Mouse (Mus musculus) layer of hippocampus, adult 2 months (tissue): ENCODE results near the gene Gm42372. TPM values are rescaled to one million over a fixed set of nuclear protein-coding genes. Genes with fewer than 3 reads are reported as not detected.

Experiments
- DNase-seq, 2 experiments: peaks; one replicate each; pipeline ENCODE4 v3.0.0; 2022; ENCODE audit warnings: low spot score in 2 of 2
- H3K27ac ChIP-seq: fragments of 200-600 bp; 2 replicates; pipeline ENCODE4 v1.8.1; 2022
- H3K4me3 ChIP-seq: fragments of 200-600 bp; 2 replicates; pipeline ENCODE4 v1.8.1; 2022; ENCODE audit warnings: mild to moderate bottlenecking
- CTCF ChIP-seq: fragments of 200-600 bp; conservative IDR thresholded peaks from 2 replicates; pipeline ENCODE4 v1.8.1; 2022; ENCODE audit warnings: antibody characterized with exemption, mild to moderate bottlenecking, moderate library complexity
- total RNA-seq, 2 experiments: library from RNA; stranded (reverse); gene quantifications; 2 replicates each; pipeline ENCODE4 v1.2.3; 2021

The Gm42372 gene
- total RNA-seq, 2 experiments from 2014 or later = 52.3 to 55.5 TPM

DNA sequence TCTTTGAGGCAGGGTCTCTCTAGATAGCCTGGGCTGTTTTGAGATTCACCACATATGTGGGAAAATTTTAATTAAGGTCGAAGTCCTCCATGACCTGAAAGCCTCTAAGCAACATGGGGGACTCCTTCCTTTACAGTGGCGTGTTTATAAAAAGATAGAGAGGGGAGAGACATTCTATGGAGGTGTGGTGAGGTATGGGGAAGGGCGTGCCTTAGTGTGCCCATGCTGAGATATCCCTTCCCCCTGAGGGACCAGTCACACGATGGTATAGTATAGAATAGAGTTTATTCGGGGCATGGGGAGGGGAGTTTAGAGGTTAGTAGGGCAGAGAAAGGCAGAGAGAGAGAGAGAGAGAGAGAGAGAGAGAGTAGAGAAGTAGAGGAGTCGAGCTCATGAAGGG is 4.7 kb upstream of the Gm42372 start:
- Histone ChIP-seq H3K27ac (no peak overlapping the region), H3K4me3 (no peak overlapping the region)
- no peak for TF ChIP-seq CTCF
- DNase-seq = no peak

DNA sequence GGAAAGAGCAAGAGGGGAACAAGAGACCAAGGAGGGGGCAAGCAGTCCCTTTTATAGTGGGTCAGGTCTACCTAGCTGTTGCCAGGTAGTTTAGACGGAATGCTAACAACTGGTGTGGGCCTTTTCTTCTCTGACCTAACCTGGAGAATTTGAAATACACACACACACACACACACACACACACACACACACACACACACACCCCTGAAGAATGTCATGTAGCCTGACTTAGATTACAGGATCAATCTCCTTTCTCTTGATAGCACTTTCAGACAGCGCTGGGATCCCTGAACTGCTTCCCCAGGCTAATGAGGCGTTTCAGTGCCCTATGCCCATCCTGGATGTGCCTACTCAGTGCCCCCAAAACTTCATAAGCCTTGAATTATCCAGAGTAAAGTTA is 4.3 kb upstream of the Gm42372 start:
- Histone ChIP-seq H3K4me3 (no peak overlapping the region), H3K27ac (no peak overlapping the region)
- TF ChIP-seq CTCF = no peak
- no peak for DNase-seq

DNA sequence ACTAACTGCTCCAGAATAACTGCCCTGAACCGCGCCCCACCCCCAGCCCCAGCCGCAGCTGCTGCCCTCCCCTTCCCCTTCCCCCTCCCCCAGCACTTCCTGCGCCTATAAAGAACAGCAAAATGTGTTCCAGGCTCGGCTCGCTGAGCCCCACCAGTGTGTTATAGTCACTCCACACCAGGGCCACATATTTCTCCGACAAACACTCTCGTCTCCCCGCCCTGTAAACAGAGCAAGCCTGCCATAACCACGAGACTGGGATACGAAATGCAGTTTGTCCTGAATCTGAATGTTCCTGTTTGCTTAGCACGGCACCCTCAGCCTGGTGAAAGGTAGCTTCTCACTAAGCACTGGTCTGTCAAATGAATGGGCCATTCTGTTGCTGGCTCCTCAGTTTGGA is 2.5 kb upstream of the Gm42372 start:
- Histone ChIP-seq H3K27ac (peak overlapping the region; percentile 93), H3K4me3 (peak overlapping the region; percentile 43)
- no peak for TF ChIP-seq CTCF
- no peak for DNase-seq

DNA sequence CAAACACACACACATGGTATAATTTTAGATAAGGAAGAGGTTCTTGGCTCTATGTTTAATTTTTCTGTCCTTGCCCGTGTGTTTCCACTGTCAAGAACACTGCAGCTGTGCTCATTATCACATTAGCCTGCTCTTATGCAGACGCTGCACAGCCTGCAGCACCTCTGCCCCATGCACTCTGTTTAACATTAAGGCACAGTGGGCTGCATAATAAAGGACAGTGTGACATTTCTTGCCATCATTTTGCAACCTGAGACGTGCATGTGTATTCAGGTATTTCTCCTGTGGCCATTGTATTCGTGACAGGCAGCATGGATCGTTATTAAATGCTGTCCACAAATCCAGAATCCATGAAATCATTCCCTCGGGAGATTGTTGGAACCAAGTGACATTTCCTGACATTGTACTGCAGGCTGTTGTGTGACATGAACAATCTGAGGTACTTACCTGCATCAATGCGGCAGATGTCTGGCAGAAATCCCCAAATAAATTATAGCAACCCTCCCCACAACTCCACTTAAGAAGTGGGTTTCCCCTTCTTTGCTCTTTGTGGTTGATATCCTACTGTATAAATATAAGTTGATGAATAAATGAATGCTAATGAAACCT is 4.8 kb downstream of the Gm42372 start:
- Histone ChIP-seq H3K4me3 (no peak overlapping the region), H3K27ac (peak overlapping the region; percentile 46; the same call in 1 of the 2 replicates)
- no peak for DNase-seq
- no peak for TF ChIP-seq CTCF

DNA sequence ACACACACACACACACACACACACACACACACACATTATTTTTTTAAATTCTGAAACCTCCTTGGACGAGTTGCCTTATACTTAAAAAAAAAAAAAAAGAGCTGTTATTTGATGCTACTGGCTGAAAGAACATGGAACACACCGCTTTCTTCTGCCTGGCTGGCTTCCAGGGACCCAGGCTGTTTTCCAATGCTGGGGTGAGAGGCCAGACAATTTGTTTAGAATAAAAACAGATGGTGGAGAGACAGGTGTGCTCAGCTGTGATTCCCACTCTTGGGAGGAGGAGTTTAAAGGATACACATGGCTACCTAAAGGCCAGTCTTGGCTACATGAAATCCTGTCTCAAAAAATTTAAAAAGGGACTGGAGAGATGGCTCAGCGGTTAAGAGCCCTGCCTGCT is 5.5 kb downstream of the Gm42372 start:
- no peak for TF ChIP-seq CTCF
- DNase-seq = no peak
- H3K4me3 ChIP-seq = no peak overlapping the region
- no peak overlapping the region for H3K27ac ChIP-seq

DNA sequence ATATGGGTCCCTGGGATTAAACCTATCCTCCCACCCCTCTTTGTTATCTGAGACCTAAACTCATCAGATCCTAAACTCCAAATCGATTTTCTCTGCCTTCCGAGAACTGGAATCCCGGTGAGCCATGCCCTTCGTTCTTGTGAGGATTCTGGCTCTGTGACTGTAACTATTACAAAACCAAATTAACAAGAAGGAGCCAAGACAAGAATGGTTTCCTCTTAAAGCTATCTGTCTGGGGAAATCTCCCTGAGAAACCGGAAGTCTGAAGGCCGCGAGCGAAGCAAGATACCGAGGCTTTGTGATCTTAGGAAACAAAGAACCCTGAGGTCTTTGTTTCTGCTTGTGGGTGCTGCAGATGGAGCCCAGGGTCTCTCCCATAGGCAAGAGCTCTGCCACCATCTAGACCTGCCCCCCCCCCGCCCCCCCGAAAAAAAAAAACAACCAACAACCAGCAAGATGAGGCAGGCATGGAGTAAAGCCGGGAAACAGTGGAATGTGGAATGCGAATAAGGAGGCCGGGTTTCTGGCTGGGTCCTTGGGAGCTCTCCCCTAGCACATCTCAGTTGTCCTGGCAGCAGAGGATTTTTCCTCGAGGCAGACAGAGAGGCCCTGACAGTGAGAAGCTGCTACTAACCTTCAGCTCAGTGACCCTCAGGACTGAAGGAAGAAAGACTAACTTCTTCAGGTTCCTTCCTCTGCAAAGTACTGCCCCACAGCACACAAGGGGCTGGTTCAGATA is 7.3 kb downstream of the Gm42372 start:
- DNase-seq = no peak
- TF ChIP-seq CTCF = no peak
- Histone ChIP-seq H3K27ac (peak overlapping the region; percentile 46; the same call in 1 of the 2 replicates), H3K4me3 (no peak overlapping the region)

DNA sequence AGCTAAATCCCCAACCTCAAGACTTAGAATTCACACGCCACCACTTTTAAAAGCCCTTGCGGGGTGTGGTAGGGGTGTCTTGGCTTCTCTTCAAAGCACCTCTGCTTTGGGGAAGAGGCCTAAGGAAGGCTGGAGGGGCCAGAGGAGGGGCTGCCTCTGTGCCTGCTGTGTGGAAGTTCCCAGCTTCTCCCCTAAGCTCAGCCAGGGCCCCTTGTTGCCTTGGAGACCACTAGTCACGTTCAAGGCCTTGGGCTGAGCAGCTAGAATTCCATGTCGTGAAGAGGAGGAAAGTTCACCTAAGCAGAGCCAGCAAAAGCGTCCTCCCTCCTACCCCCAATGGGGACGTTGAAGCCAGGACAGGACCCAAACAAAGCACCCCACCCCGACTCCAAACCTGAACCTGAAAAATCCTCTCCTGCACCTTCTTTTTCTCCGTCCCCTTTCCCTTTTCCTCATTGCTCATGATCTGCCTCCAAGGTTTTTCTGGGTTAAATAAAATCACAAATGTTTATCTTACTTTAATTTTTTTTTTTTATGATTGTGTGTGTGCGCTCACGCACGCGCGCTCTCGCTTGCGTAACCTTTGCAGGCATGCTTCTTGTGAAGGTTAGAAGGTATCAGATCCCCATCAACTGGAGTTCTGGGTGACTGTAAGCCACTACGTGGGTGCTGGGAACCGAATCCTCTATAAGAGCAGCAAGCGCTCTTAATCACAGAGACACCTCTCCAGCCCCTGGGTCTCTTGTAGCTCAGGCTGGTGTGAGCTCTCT is 9.0 kb downstream of the Gm42372 start:
- no peak overlapping the region for H3K4me3 ChIP-seq
- no peak for DNase-seq
- no peak overlapping the region for H3K27ac ChIP-seq
- TF ChIP-seq CTCF = no peak

DNA sequence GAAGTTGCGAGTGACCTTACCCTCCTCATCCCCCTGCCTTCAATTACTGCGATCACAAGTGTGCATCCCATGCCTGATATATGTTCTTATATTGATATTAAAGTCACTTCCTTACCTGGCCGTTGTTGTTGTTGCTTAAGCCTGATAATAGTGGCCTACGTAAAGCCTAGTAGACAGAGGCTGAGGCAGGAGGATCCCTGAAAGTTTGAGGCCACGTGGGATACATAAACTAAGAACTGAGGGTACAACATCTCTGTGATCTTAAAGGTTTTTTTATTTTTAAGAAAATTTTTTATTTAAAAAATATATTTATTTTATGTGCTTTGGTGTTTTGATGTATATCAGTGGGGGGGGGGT is 9.5 kb downstream of the Gm42372 start, which contains the start of gene Ccdc8:
Ccdc8 (plus strand) TSS at position 258 of the 357 bp plus-strand sequence.
- Histone ChIP-seq H3K4me3 (peak within 1 kb of the TSS; percentile 38; the same call in 1 of the 2 replicates), H3K27ac (no peak within 1 kb of the TSS)
- DNase-seq = no peak
- TF ChIP-seq CTCF = no peak

DNA sequence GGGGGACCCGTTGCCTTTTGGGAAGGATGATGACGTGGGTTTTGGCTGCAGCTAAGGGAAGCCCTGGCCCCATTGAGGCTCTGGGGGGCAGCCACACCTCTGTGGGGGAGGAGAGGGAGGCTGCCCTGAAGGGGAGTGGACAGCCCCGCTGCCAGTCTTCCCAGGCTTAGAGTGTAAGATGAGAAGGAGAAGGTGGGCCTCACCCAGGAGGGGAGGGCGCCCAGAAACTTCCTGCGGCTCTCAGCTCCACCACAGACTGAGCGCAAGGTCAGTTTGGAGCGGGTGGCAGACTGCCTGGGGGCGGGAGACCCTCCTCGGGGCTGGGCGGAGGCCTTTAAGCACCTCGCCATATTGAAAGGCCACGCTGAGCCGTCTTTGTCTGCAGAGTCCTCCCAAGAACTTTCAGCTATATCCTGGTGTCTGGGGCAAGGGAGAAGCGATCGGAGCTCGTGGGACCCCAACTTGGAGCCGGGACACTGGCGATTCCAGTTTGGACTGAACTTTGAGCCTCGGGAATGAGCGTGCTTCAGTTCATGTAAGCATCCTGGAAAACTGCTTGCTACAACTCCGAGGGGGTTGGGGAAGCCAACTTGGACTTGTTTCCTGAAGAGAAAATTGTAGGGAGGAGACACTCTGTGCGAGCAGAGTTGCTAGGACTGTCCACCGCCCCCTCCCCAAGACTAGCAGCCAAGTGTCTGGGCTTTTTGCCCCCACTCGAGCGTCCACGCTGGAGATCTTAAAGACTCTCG is 10.9 kb downstream of the Gm42372 start:
- peak in 1 of 2 experiments; percentile 46 for DNase-seq
- no peak for TF ChIP-seq CTCF
- peak overlapping the region; percentile 38 for H3K4me3 ChIP-seq
- peak overlapping the region; percentile 55; the same call in 1 of the 2 replicates for H3K27ac ChIP-seq

DNA sequence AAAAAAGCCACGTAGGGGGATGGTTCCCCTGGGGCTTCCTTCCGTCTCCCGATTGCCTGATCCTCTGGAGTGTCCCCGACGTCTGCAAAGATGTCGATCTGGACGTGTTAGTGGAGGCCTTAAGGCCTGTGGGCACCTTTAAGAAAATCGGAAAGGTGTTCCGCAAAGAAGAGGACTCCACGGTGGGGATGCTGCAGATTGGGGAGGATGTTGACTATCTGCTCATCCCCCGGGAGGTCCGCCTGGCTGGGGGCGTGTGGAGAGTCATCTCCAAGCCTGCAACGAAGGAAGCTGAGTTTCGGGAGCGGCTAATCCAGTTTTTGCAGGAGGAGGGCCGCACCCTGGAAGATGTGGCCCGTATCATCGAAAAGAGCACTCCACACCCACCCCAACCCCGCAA is 11.5 kb downstream of the Gm42372 start:
- TF ChIP-seq CTCF = no peak
- no peak for DNase-seq
- peak overlapping the region; percentile 55; the same call in 1 of the 2 replicates for H3K27ac ChIP-seq
- H3K4me3 ChIP-seq = peak overlapping the region; percentile 38

DNA sequence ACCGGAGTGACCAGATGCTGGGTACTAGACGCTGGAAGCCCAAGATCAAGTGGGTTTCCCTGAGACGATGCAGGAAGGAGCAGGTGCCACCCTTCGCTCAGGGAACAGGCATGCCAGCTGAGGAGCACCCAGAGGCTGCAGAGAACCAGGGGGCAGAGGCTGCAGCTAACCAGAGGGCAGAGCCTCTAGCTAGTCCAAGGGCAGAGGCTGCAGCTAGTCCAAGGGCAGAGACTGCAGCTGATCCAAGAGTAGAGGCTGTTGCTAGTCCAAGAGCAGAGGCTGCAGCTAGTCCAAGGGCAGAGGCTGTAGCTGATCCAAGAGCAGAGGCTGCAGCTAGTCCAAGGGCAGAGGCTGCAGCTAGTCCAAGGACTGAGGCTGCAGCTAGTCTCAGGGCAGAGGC is 12.5 kb downstream of the Gm42372 start:
- DNase-seq = no peak
- no peak overlapping the region for H3K4me3 ChIP-seq
- TF ChIP-seq CTCF = no peak
- H3K27ac ChIP-seq = no peak overlapping the region

DNA sequence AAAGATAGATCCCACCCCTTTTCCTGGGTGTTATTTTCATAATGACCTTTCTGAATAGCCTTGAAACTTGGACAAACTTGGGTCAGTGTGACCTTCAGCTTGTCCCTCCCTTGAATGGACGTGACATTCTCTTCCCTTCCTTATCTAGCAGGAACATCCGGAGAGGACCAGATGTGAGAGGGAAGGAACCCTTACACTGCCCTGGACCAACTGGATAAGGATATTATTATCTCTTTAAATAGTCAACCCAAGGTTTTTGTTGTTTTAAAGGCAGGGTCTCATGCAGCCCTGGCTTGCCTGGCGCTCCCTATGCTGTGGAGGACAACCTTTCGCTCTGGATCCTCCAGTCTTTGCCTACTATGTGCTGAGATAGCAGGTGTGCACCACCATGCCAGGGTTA is 16.3 kb downstream of the Gm42372 start:
- no peak for TF ChIP-seq CTCF
- DNase-seq = no peak
- Histone ChIP-seq H3K27ac (peak overlapping the region; percentile 4; the same call in 1 of the 2 replicates), H3K4me3 (no peak overlapping the region)
